Mouse (Mus musculus): Measurements from ENCODE around the gene Nkain4. TPM values are rescaled to one million over a fixed set of nuclear protein-coding genes. Genes with fewer than 3 reads are reported as not detected.
A peak's percentile ranks its signal among the peaks of the same experiment; 100 is the strongest.

The Nkain4 gene
- polyA plus RNA-seq, 1 experiment from 2014 or later: 108 TPM

GRCm38 (mm10) chr2:180896819-180897625 lies 57.5 kb downstream of the Nkain4 start:
- H3K9me3 ChIP-seq: no peaks in the 10 kb centered on the region
- H3K27me3 ChIP-seq (ENCODE audit: insufficient read depth, poor library complexity, severe bottlenecking): peaks cover 40% of the 10 kb centered on the region
- peaks cover 17% of the 10 kb centered on the region for H3K36me3 ChIP-seq
- DNase-seq (ENCODE audit: low spot score): no peak
- H3K4me1 ChIP-seq (replicated peaks): peaks cover 52% of the 10 kb centered on the region
- peak overlapping the region; percentile 9; the same call in 1 of the 2 replicates for H3K27ac ChIP-seq
- no peak overlapping the region for H3K4me3 ChIP-seq
- WGBS: 72% methylated on average over 15 of the region's 15 CpGs

- 75% methylated on average over 11 of the region's 11 CpGs for WGBS
- H3K4me3 ChIP-seq: peak overlapping the region; percentile 92; the same call in 1 of the 2 replicates
- peaks cover 17% of the 10 kb centered on the region for H3K36me3 ChIP-seq
- H3K4me1 ChIP-seq (replicated peaks): peaks cover 62% of the 10 kb centered on the region
- H3K27me3 ChIP-seq (ENCODE audit: insufficient read depth, poor library complexity, severe bottlenecking): peaks cover 51% of the 10 kb centered on the region
- no peaks in the 10 kb centered on the region for H3K9me3 ChIP-seq
- peak overlapping the region; percentile 99 for H3K27ac ChIP-seq
- DNase-seq (ENCODE audit: low spot score): no peak
Observed at GRCm38 (mm10) chr2:180895837-180896525, 58.5 kb downstream of the Nkain4 start.

- H3K27ac ChIP-seq: peak overlapping the region; percentile 99
- peaks cover 17% of the 10 kb centered on the region for H3K36me3 ChIP-seq
- H3K4me3 ChIP-seq: peak overlapping the region; percentile 92
- no peak for DNase-seq (ENCODE audit: low spot score)
- H3K9me3 ChIP-seq: no peaks in the 10 kb centered on the region
- peaks cover 57% of the 10 kb centered on the region for H3K27me3 ChIP-seq (ENCODE audit: insufficient read depth, poor library complexity, severe bottlenecking)
- peaks cover 69% of the 10 kb centered on the region for H3K4me1 ChIP-seq (replicated peaks)
- WGBS: 64% methylated on average over 3 of the region's 3 CpGs
Observed at GRCm38 (mm10) chr2:180895321-180895720, 59.2 kb downstream of the Nkain4 start.

GRCm38 (mm10) chr2:180894734-180895133 lies 59.8 kb downstream of the Nkain4 start:
- H3K9me3 ChIP-seq: no peaks in the 10 kb centered on the region
- H3K27me3 ChIP-seq (ENCODE audit: insufficient read depth, poor library complexity, severe bottlenecking): peaks cover 63% of the 10 kb centered on the region

GRCm38 (mm10) chr2:180894029-180894623 lies 60.4 kb downstream of the Nkain4 start:
- peak; percentile 85 for DNase-seq (ENCODE audit: low spot score)
- H3K4me3 ChIP-seq: peak overlapping the region; percentile 92
- peaks cover 69% of the 10 kb centered on the region for H3K27me3 ChIP-seq (ENCODE audit: insufficient read depth, poor library complexity, severe bottlenecking)
- H3K9me3 ChIP-seq: no peaks in the 10 kb centered on the region
- peaks cover 81% of the 10 kb centered on the region for H3K4me1 ChIP-seq (replicated peaks)
- peaks cover 11% of the 10 kb centered on the region for H3K36me3 ChIP-seq
- H3K27ac ChIP-seq: peak overlapping the region; percentile 99
- under 1% methylated on average over 57 of the region's 57 CpGs for WGBS

More at GRCm38 (mm10) chr2:180894734-180895133, 59.8 kb downstream of the Nkain4 start:
- peak overlapping the region; percentile 92 for H3K4me3 ChIP-seq
- peak overlapping the region; percentile 99 for H3K27ac ChIP-seq
- peaks cover 74% of the 10 kb centered on the region for H3K4me1 ChIP-seq (replicated peaks)
- peaks cover 15% of the 10 kb centered on the region for H3K36me3 ChIP-seq
- WGBS: 2% methylated on average over 13 of the region's 13 CpGs
- DNase-seq (ENCODE audit: low spot score): peak; percentile 90

GRCm38 (mm10) chr2:180893537-180894028 lies 60.9 kb downstream of the Nkain4 start:
- peaks cover 73% of the 10 kb centered on the region for H3K27me3 ChIP-seq (ENCODE audit: insufficient read depth, poor library complexity, severe bottlenecking)
- peaks cover 85% of the 10 kb centered on the region for H3K4me1 ChIP-seq (replicated peaks)
- no peak for DNase-seq (ENCODE audit: low spot score)
- H3K4me3 ChIP-seq: peak overlapping the region; percentile 92
- peak overlapping the region; percentile 99 for H3K27ac ChIP-seq
- peaks cover 11% of the 10 kb centered on the region for H3K36me3 ChIP-seq
- no peaks in the 10 kb centered on the region for H3K9me3 ChIP-seq
- WGBS: under 1% methylated on average over 50 of the region's 50 CpGs

GRCm38 (mm10) chr2:180892841-180893521 lies 61.5 kb downstream of the Nkain4 start:
- WGBS: under 1% methylated on average over 97 of the region's 97 CpGs
- Histone ChIP-seq H3K4me3 (peak overlapping the region; percentile 92), H3K27me3 (ENCODE audit: insufficient read depth, poor library complexity, severe bottlenecking) (peaks cover 79% of the 10 kb centered on the region), H3K27ac (peak overlapping the region; percentile 99), H3K9me3 (no peaks in the 10 kb centered on the region), H3K4me1 (replicated peaks) (peaks cover 91% of the 10 kb centered on the region), H3K36me3 (peaks cover 11% of the 10 kb centered on the region)
- peak; percentile 79 for DNase-seq (ENCODE audit: low spot score)

- no peaks in the 10 kb centered on the region for H3K9me3 ChIP-seq
- H3K4me1 ChIP-seq (replicated peaks): peaks cover 92% of the 10 kb centered on the region
- WGBS: 5% methylated on average over 9 of the region's 9 CpGs
- peaks cover 79% of the 10 kb centered on the region for H3K27me3 ChIP-seq (ENCODE audit: insufficient read depth, poor library complexity, severe bottlenecking)
- H3K36me3 ChIP-seq: peaks cover 18% of the 10 kb centered on the region
- DNase-seq (ENCODE audit: low spot score): peak; percentile 56
- H3K27ac ChIP-seq: peak overlapping the region; percentile 99
- H3K4me3 ChIP-seq: peak overlapping the region; percentile 92
Observed at GRCm38 (mm10) chr2:180891835-180892323, 62.6 kb downstream of the Nkain4 start.

GRCm38 (mm10) chr2:180891075-180891834 lies 63.2 kb downstream of the Nkain4 start:
- DNase-seq (ENCODE audit: low spot score): peak; percentile 67
- Histone ChIP-seq H3K27ac (peak overlapping the region; percentile 99), H3K4me1 (replicated peaks) (peaks cover 92% of the 10 kb centered on the region), H3K36me3 (peaks cover 22% of the 10 kb centered on the region), H3K27me3 (ENCODE audit: insufficient read depth, poor library complexity, severe bottlenecking) (peaks cover 79% of the 10 kb centered on the region), H3K4me3 (peak overlapping the region; percentile 92), H3K9me3 (no peaks in the 10 kb centered on the region)
- WGBS: under 1% methylated on average over 37 of the region's 37 CpGs

GRCm38 (mm10) chr2:180890422-180891074 lies 64.0 kb downstream of the Nkain4 start:
- Histone ChIP-seq H3K4me3 (peak overlapping the region; percentile 92), H3K4me1 (replicated peaks) (peaks cover 92% of the 10 kb centered on the region), H3K36me3 (peaks cover 22% of the 10 kb centered on the region), H3K27me3 (ENCODE audit: insufficient read depth, poor library complexity, severe bottlenecking) (peaks cover 72% of the 10 kb centered on the region), H3K27ac (peak overlapping the region; percentile 99), H3K9me3 (no peaks in the 10 kb centered on the region)
- DNase-seq (ENCODE audit: low spot score): peak; percentile 79
- WGBS: under 1% methylated on average over 29 of the region's 29 CpGs

- peaks cover 93% of the 10 kb centered on the region for H3K4me1 ChIP-seq (replicated peaks)
- H3K36me3 ChIP-seq: peaks cover 25% of the 10 kb centered on the region
- H3K4me3 ChIP-seq: peak overlapping the region; percentile 92
- H3K27ac ChIP-seq: peak overlapping the region; percentile 99
- 12% methylated on average over 4 of the region's 4 CpGs for WGBS
- no peaks in the 10 kb centered on the region for H3K9me3 ChIP-seq
- no peak for DNase-seq (ENCODE audit: low spot score)
- H3K27me3 ChIP-seq (ENCODE audit: insufficient read depth, poor library complexity, severe bottlenecking): peaks cover 67% of the 10 kb centered on the region
Observed at GRCm38 (mm10) chr2:180889921-180890280, 64.6 kb downstream of the Nkain4 start.

Data from hindbrain, embryonic 10.5 days (tissue).